8 mouse cellular contexts compared by ENCODE assay signal in genomic region chr11:119215038-119215904, GRCm38 (mm10). TPM values are rescaled to one million over a fixed set of nuclear protein-coding genes. Genes with fewer than 3 reads are reported as not detected.
A peak's percentile ranks its signal among the peaks of the same experiment; 100 is the strongest.
DNase-seq lines count a peak whose midpoint lies in the region; ATAC-seq lines count a peak whose summit lies in the region.

No protein-coding gene starts in this region.

- peak overlapping the region; percentile 39 for H3K4me3 ChIP-seq in erythroblast, embryonic 14.5 days (replicated peaks)
- peak overlapping the region; percentile 12; the same call in 1 of the 2 replicates for H3K4me3 ChIP-seq in forebrain, embryonic 13.5 days
- peak overlapping the region; percentile 25 for H3K4me3 ChIP-seq in limb, embryonic 10.5 days

- peak overlapping the region; percentile 52 for H3K4me2 ChIP-seq in forebrain, embryonic 13.5 days

- no peaks in the 10 kb centered on the region for H3K27me3 ChIP-seq in erythroblast, embryonic 14.5 days (ENCODE audit: control insufficient read depth)
- H3K27me3 ChIP-seq in forebrain, embryonic 13.5 days: no peaks in the 10 kb centered on the region
- peaks cover 5% of the 10 kb centered on the region; the same call in 1 of the 2 replicates for H3K27me3 ChIP-seq in limb, embryonic 10.5 days (ENCODE audit: low read depth, poor library complexity, severe bottlenecking)

- DNase-seq in limb, embryonic 10.5 days (ENCODE audit: low spot score): no peak
- DNase-seq in urinary bladder, postnatal 25 days (ENCODE audit: low spot score): peak; percentile 53

- H3K36me3 ChIP-seq in erythroblast, embryonic 14.5 days (ENCODE audit: control insufficient read depth): no peaks in the 10 kb centered on the region
- peaks cover 8% of the 10 kb centered on the region; the same call in 1 of the 2 replicates for H3K36me3 ChIP-seq in forebrain, embryonic 13.5 days (ENCODE audit: poor library complexity, severe bottlenecking)
- H3K36me3 ChIP-seq in limb, embryonic 10.5 days: peaks cover 21% of the 10 kb centered on the region

- no peak for ATAC-seq in erythroblast, adult 5-6 weeks (replicated peaks; ENCODE audit: low FRiP score, poor library complexity, severe bottlenecking)
- peak; percentile 42 for ATAC-seq in cerebellum, adult (ENCODE audit: insufficient number of reproducible peaks, low FRiP score, low TSS enrichment)
- ATAC-seq in forebrain, embryonic 13.5 days: peak; percentile 66
- ATAC-seq in hematopoietic stem cell, adult 5-6 weeks (replicated peaks in 1 of 2; ENCODE audit: insufficient read depth in 1 of 2, low FRiP score in 2 of 2, low TSS enrichment in 1 of 2, low read depth in 1 of 2, poor library complexity in 2 of 2, severe bottlenecking in 2 of 2): peak; percentile 49 to 50; a peak in 2 of 4 replicates
- peak; percentile 86 for ATAC-seq in megakaryocyte-erythroid progenitor cell, adult 5-6 weeks (replicated peaks; ENCODE audit: low FRiP score, low TSS enrichment, poor library complexity, severe bottlenecking)

- peak overlapping the region; percentile 52 for H3K9ac ChIP-seq in forebrain, embryonic 13.5 days

- WGBS in forebrain, embryonic 13.5 days: 5% methylated on average over 18 of the region's 18 CpGs
- 25% methylated on average over 18 of the region's 18 CpGs for WGBS in limb, embryonic 10.5 days

- H3K9me3 ChIP-seq in erythroblast, embryonic 14.5 days (ENCODE audit: control insufficient read depth, low read length): no peaks in the 10 kb centered on the region
- H3K9me3 ChIP-seq in forebrain, embryonic 13.5 days (replicated peaks): no peaks in the 10 kb centered on the region
- no peaks in the 10 kb centered on the region for H3K9me3 ChIP-seq in limb, embryonic 10.5 days (replicated peaks)

- peaks cover 13% of the 10 kb centered on the region for H3K4me1 ChIP-seq in erythroblast, embryonic 14.5 days (ENCODE audit: control insufficient read depth)
- peaks cover 80% of the 10 kb centered on the region for H3K4me1 ChIP-seq in forebrain, embryonic 13.5 days
- H3K4me1 ChIP-seq in limb, embryonic 10.5 days: peaks cover 87% of the 10 kb centered on the region

- peak overlapping the region; percentile 81 for H3K27ac ChIP-seq in forebrain, embryonic 13.5 days
- H3K27ac ChIP-seq in limb, embryonic 10.5 days: peak overlapping the region; percentile 67

RNA-seq across cellular contexts. Expression of gene Tbc1d16, which starts 13.0 kb away (rescaled TPM):
- polyA plus RNA-seq in erythroblast, embryonic 14.5 days (2012): 0.01 TPM in 2 replicates
- total RNA-seq in erythroblast, adult 5-6 weeks (2015; ENCODE audit: low replicate concordance): 0.38 TPM in 1 of 2 replicates, not detected in the other
- 0.09 and 0.42 TPM in 2 replicates for total RNA-seq in erythroblast, adult 5-6 weeks (2017; ENCODE audit: low replicate concordance)
- 45.3 and 46.0 TPM in 2 replicates for polyA plus RNA-seq in forebrain, embryonic 13.5 days (2015; fragmentation: Nextera tagmentation; extraction: Ambion mirVana)
- 5.5 TPM in 2 replicates for total RNA-seq in hematopoietic stem cell, adult 5-6 weeks (2017)
- polyA plus RNA-seq in limb, embryonic 10.5 days (2016; fragmentation: Nextera tagmentation; extraction: Ambion mirVana): 19.6 and 20.2 TPM in 2 replicates
- total RNA-seq in megakaryocyte-erythroid progenitor cell, adult 5-6 weeks (2014; fragmentation: Nextera tagmentation): 0.35 and 1.2 TPM in 2 replicates
- 0.61 and 2.0 TPM in 2 replicates for total RNA-seq in megakaryocyte-erythroid progenitor cell, adult 5-6 weeks (2017)

RNA-seq across cellular contexts. Expression of gene Ccdc40, which starts 13.1 kb away (rescaled TPM):
- 0.07 TPM in 1 of 2 replicates, not detected in the other for polyA plus RNA-seq in erythroblast, embryonic 14.5 days (2012)
- total RNA-seq in erythroblast, adult 5-6 weeks (2015; ENCODE audit: low replicate concordance): not detected in 2 replicates
- total RNA-seq in erythroblast, adult 5-6 weeks (2017; ENCODE audit: low replicate concordance): 0.56 and 1.5 TPM in 2 replicates
- polyA plus RNA-seq in forebrain, embryonic 13.5 days (2015; fragmentation: Nextera tagmentation; extraction: Ambion mirVana): 14.3 and 17.2 TPM in 2 replicates
- 16.1 and 17.6 TPM in 2 replicates for total RNA-seq in hematopoietic stem cell, adult 5-6 weeks (2017)
- 9.8 and 12.8 TPM in 2 replicates for polyA plus RNA-seq in limb, embryonic 10.5 days (2016; fragmentation: Nextera tagmentation; extraction: Ambion mirVana)
- total RNA-seq in megakaryocyte-erythroid progenitor cell, adult 5-6 weeks (2014; fragmentation: Nextera tagmentation): 6.4 and 8.6 TPM in 2 replicates
- total RNA-seq in megakaryocyte-erythroid progenitor cell, adult 5-6 weeks (2017): 4.3 and 13.1 TPM in 2 replicates

RNA-seq across cellular contexts. Expression of gene Gaa, which starts 52.4 kb away (rescaled TPM):
- polyA plus RNA-seq in erythroblast, embryonic 14.5 days (2012): 1.2 and 1.5 TPM in 2 replicates
- total RNA-seq in erythroblast, adult 5-6 weeks (2015; ENCODE audit: low replicate concordance): 4.6 and 10.6 TPM in 2 replicates
- total RNA-seq in erythroblast, adult 5-6 weeks (2017; ENCODE audit: low replicate concordance): 5.5 and 7.1 TPM in 2 replicates
- polyA plus RNA-seq in forebrain, embryonic 13.5 days (2015; fragmentation: Nextera tagmentation; extraction: Ambion mirVana): 26.8 and 33.6 TPM in 2 replicates
- 24.5 and 39.6 TPM in 2 replicates for total RNA-seq in hematopoietic stem cell, adult 5-6 weeks (2017)
- 23.4 and 27.8 TPM in 2 replicates for polyA plus RNA-seq in limb, embryonic 10.5 days (2016; fragmentation: Nextera tagmentation; extraction: Ambion mirVana)
- total RNA-seq in megakaryocyte-erythroid progenitor cell, adult 5-6 weeks (2014; fragmentation: Nextera tagmentation): 33.7 and 44.1 TPM in 2 replicates
- 22.6 and 34.2 TPM in 2 replicates for total RNA-seq in megakaryocyte-erythroid progenitor cell, adult 5-6 weeks (2017)
